13 mouse cellular contexts compared by ENCODE assay signal in genomic region chr11:90252366-90252765, GRCm38 (mm10). TPM values are rescaled to one million over a fixed set of nuclear protein-coding genes. Genes with fewer than 3 reads are reported as not detected.
DNase-seq lines count a peak whose midpoint lies in the region; ATAC-seq and TF ChIP-seq lines count a peak whose summit lies in the region.
"Had no signal": no experiment of that assay in that cellular context is flagged by ENCODE, and none has a peak within 500 bp of the region (broad histone marks: within the 10 kb centered on the region; RNA-seq: fewer than 3 reads in every experiment).

No protein-coding gene starts in this region.

- peak overlapping the region; percentile 41 for H3K4me2 ChIP-seq in lung, embryonic 14.5 days
- peak overlapping the region; percentile 83; the same call in 1 of the 2 replicates for H3K4me2 ChIP-seq in midbrain, embryonic 15.5 days
- H3K4me2 ChIP-seq: forebrain, embryonic 15.5 days had no signal

- TF ChIP-seq POLR2A in cortical plate, adult 2 months (IDR thresholded peaks at IDR 0.05; ENCODE audit: extremely low read depth, insufficient read depth, low read length): no peak

- ATAC-seq in lung, embryonic 14.5 days (ENCODE audit: insufficient read depth): no peak
- ATAC-seq in midbrain, embryonic 15.5 days (replicated peaks): no peak
- no peak for ATAC-seq in megakaryocyte progenitor cell, adult 5-6 weeks (replicated peaks; ENCODE audit: poor library complexity)
- ATAC-seq: forebrain, embryonic 15.5 days had no signal

- peaks cover 24% of the 10 kb centered on the region for H3K4me1 ChIP-seq in lung, embryonic 14.5 days (ENCODE audit: insufficient read depth)
- H3K4me1 ChIP-seq in cortical plate, adult 2 months (ENCODE audit: control insufficient read depth, insufficient read depth, low read length): peaks cover 18% of the 10 kb centered on the region
- H3K4me1 ChIP-seq in midbrain, embryonic 15.5 days: peaks cover 39% of the 10 kb centered on the region
- peaks cover 25% of the 10 kb centered on the region for H3K4me1 ChIP-seq in limb, embryonic 10.5 days

- WGBS in lung, embryonic 14.5 days: 36% methylated on average over 8 of the region's 8 CpGs
- WGBS in midbrain, embryonic 15.5 days: 64% methylated on average over 8 of the region's 8 CpGs
- WGBS in limb, embryonic 10.5 days: 87% methylated on average over 8 of the region's 8 CpGs

- no peaks in the 10 kb centered on the region for H3K9me3 ChIP-seq in lung, embryonic 14.5 days (ENCODE audit: low read depth, low read length)
- H3K9me3 ChIP-seq in midbrain, embryonic 15.5 days: no peaks in the 10 kb centered on the region
- no peaks in the 10 kb centered on the region for H3K9me3 ChIP-seq in limb, embryonic 10.5 days (replicated peaks)
- H3K9me3 ChIP-seq: forebrain, embryonic 15.5 days had no signal

- peak; percentile 17 for DNase-seq in gastrocnemius, postnatal 10 days
- DNase-seq in gastrocnemius, adult 18-20 months (ENCODE audit: low spot score): no peak
- peak; percentile 34 for DNase-seq in lung, embryonic 14.5 days
- DNase-seq in lung, postnatal 14 days: no peak
- no peak for DNase-seq in limb, embryonic 10.5 days (ENCODE audit: low spot score)
- DNase-seq: adrenal gland, adult 8-10 months; cerebellum, postnatal 36 days; thymus, adult 18-20 months had no signal

- peak overlapping the region; percentile 11; the same call in 1 of the 2 replicates for H3K9ac ChIP-seq in lung, embryonic 14.5 days
- no peak overlapping the region for H3K9ac ChIP-seq in midbrain, embryonic 15.5 days
- H3K9ac ChIP-seq: forebrain, embryonic 15.5 days had no signal

- H3K4me3 ChIP-seq in lung, embryonic 14.5 days (ENCODE audit: low read depth, low read length): no peak overlapping the region
- H3K4me3 ChIP-seq in cortical plate, adult 2 months (ENCODE audit: insufficient read depth, low read length): 0 out of 2 replicates have a peak overlapping the region, but pooled peaks have one; percentile 8
- H3K4me3 ChIP-seq in midbrain, embryonic 15.5 days: no peak overlapping the region
- H3K4me3 ChIP-seq in limb, embryonic 10.5 days: no peak overlapping the region
- H3K4me3 ChIP-seq: forebrain, embryonic 15.5 days had no signal

- no peaks in the 10 kb centered on the region for H3K36me3 ChIP-seq in lung, embryonic 14.5 days (ENCODE audit: insufficient read depth)
- no peaks in the 10 kb centered on the region for H3K36me3 ChIP-seq in midbrain, embryonic 15.5 days (replicated peaks)
- H3K36me3 ChIP-seq in limb, embryonic 10.5 days: peaks cover 20% of the 10 kb centered on the region
- H3K36me3 ChIP-seq: forebrain, embryonic 15.5 days had no signal

- H3K27me3 ChIP-seq in lung, embryonic 14.5 days (ENCODE audit: insufficient read depth, low read length): no peaks in the 10 kb centered on the region
- no peaks in the 10 kb centered on the region for H3K27me3 ChIP-seq in midbrain, embryonic 15.5 days (replicated peaks)
- no peaks in the 10 kb centered on the region for H3K27me3 ChIP-seq in limb, embryonic 10.5 days (ENCODE audit: low read depth, poor library complexity, severe bottlenecking)
- H3K27me3 ChIP-seq: forebrain, embryonic 15.5 days had no signal

- TF ChIP-seq CTCF in lung, embryonic 14.5 days (IDR thresholded peaks at IDR 0.05; ENCODE audit: low read depth): no peak
- no peak for TF ChIP-seq CTCF in cortical plate, adult 2 months (IDR thresholded peaks at IDR 0.05; ENCODE audit: extremely low read depth, insufficient read depth, low read length)

- peak overlapping the region; percentile 0; the same call in 1 of the 2 replicates for H3K27ac ChIP-seq in lung, embryonic 14.5 days (ENCODE audit: low read depth)
- no peak overlapping the region for H3K27ac ChIP-seq in cortical plate, adult 2 months (ENCODE audit: insufficient read depth, low read length)
- H3K27ac ChIP-seq in midbrain, embryonic 15.5 days: no peak overlapping the region
- no peak overlapping the region for H3K27ac ChIP-seq in limb, embryonic 10.5 days
- H3K27ac ChIP-seq: forebrain, embryonic 15.5 days; macrophage had no signal

RNA-seq across cellular contexts. Expression of gene Mmd, which starts 3.1 kb away (rescaled TPM):
- 10 to 100 TPM; 14.5 to 18.7 TPM for total RNA-seq in gastrocnemius, postnatal 10 days (2021)
- total RNA-seq in gastrocnemius, adult 18-20 months (2021): 10 to 100 TPM in 1 of 2 experiments, 1 to 10 TPM in 1; 9.5 to 16.2 TPM
- 31.5 and 33.9 TPM in 2 replicates for polyA plus RNA-seq in lung, embryonic 14.5 days (2014; fragmentation: Nextera tagmentation; extraction: Ambion mirVana)
- polyA plus RNA-seq in cortical plate, adult 2 months (2012; rRNA removed): 164 and 173 TPM in 2 replicates
- polyA plus RNA-seq in midbrain, embryonic 15.5 days (2015; fragmentation: Nextera tagmentation; extraction: Ambion mirVana): 120 and 125 TPM in 2 replicates
- total RNA-seq in megakaryocyte progenitor cell, adult 5-6 weeks (2015): 19.0 and 20.5 TPM in 2 replicates
- 16.0 and 17.7 TPM in 2 replicates for total RNA-seq in megakaryocyte progenitor cell, adult 5-6 weeks (2017)
- 38.0 and 38.7 TPM in 2 replicates for polyA plus RNA-seq in limb, embryonic 10.5 days (2016; fragmentation: Nextera tagmentation; extraction: Ambion mirVana)

Comparison
In these comparisons a context has a peak if more than half of its experiments do, and no peak if none do; other contexts are left out.
1. DNase-seq: peak in gastrocnemius, postnatal 10 days (single experiment) and lung, embryonic 14.5 days (single experiment); none in gastrocnemius, adult 18-20 months (single experiment), lung, postnatal 14 days (single experiment) and limb, embryonic 10.5 days (single experiment).